11 mouse cellular contexts compared by ENCODE assay signal in genomic region chr11:89065297-89065696, GRCm38 (mm10). TPM values are rescaled to one million over a fixed set of nuclear protein-coding genes. Genes with fewer than 3 reads are reported as not detected.
DNase-seq lines count a peak whose midpoint lies in the region.
"Had no signal": no experiment of that assay in that cellular context is flagged by ENCODE, and none has a peak within 500 bp of the region (broad histone marks: within the 10 kb centered on the region; RNA-seq: fewer than 3 reads in every experiment).

No protein-coding gene starts in this region.

- peak; percentile 27 for DNase-seq in heart, postnatal 4 days
- no peak for DNase-seq in heart, adult 18-20 months
- DNase-seq in spleen, adult 12 weeks (ENCODE audit: low spot score): peak; percentile 35
- DNase-seq in spleen, adult 18-20 months: no peak
- peak; percentile 29 for DNase-seq in c-Kit-positive CD71-positive TER-119-positive erythroid progenitor cells, embryonic 14.5 days (ENCODE audit: low spot score)
- DNase-seq in thymus, postnatal 4 days: peak; percentile 83
- DNase-seq in layer of hippocampus, adult 9-11 months: no peak
- no peak for DNase-seq in adrenal gland, postnatal 4 days (ENCODE audit: low spot score in 2 of 2)
- DNase-seq: cerebellum, adult 2 months; kidney, adult 9 months; right cerebral cortex, adult 18-20 months had no signal

RNA-seq across cellular contexts. Expression of gene Dgke, which starts 1.4 kb away (rescaled TPM):
- 10 to 100 TPM; 12.4 to 13.6 TPM for total RNA-seq in heart, postnatal 4 days (2021)
- total RNA-seq in heart, adult 18-20 months (2021): 1 to 10 TPM; 8.6 to 10.0 TPM
- 10 to 100 TPM; 11.3 to 14.2 TPM for total RNA-seq in adrenal gland, postnatal 4 days (2021)

RNA-seq across cellular contexts. Expression of gene Gm525, which starts 8.3 kb away (rescaled TPM):
- total RNA-seq in heart, postnatal 4 days (2021): not detected
- not detected for total RNA-seq in heart, adult 18-20 months (2021)
- total RNA-seq in adrenal gland, postnatal 4 days (2021): under 1 TPM in 1 of 2 experiments, not detected in 1; 0.62 TPM

Comparison
In these comparisons a context has a peak if more than half of its experiments do, and no peak if none do; other contexts are left out.
1. DNase-seq: peak in heart, postnatal 4 days (single experiment), spleen, adult 12 weeks (single experiment), c-Kit-positive CD71-positive TER-119-positive erythroid progenitor cells, embryonic 14.5 days (single experiment) and thymus, postnatal 4 days (single experiment); none in heart, adult 18-20 months (0 of 2), spleen, adult 18-20 months (0 of 2), layer of hippocampus, adult 9-11 months (single experiment) and adrenal gland, postnatal 4 days (0 of 2).